Mouse (Mus musculus) limb, embryonic 12.5 days (tissue): ENCODE measurements at regions not wholly inside any gene's neighbourhood (a gene's known extent, or its start where the extent isn't known, plus 50 kb on each side); places are given as distances from the start of the nearest gene placed in this dataset.

Experiments used
- ATAC-seq: fragments of 200-750 bp; cut with Nextera tagmentation; 2 replicates; pipeline ENCODE4 v1.8.0; 2017; ENCODE audit warnings: low read depth, moderate TSS enrichment; ENCODE audit not compliant: insufficient number of reproducible peaks, insufficient read depth, low FRiP score, low TSS enrichment
- H3K27ac ChIP-seq: fragments of 300-500 bp; sonication (generic); 2 replicates; pipeline ENCODE4 v1.5.1; 2016; ENCODE audit warnings: mild to moderate bottlenecking, moderate library complexity
- H3K27me3 ChIP-seq: fragments of 300-500 bp; sonication (generic); 2 replicates; pipeline ENCODE4 v1.6.1; 2016; ENCODE audit warnings: mild to moderate bottlenecking, moderate library complexity
- H3K36me3 ChIP-seq: fragments of 300-500 bp; sonication (generic); 2 replicates; pipeline ENCODE4 v1.6.1; 2016; ENCODE audit warnings: mild to moderate bottlenecking, moderate library complexity
- H3K4me1 ChIP-seq: fragments of 300-500 bp; sonication (generic); replicated peaks from 2 replicates; pipeline ENCODE4 v1.6.1; 2016
- H3K4me2 ChIP-seq: fragments of 300-500 bp; sonication (generic); 2 replicates; pipeline ENCODE4 v1.6.1; 2016; ENCODE audit warnings: mild to moderate bottlenecking, moderate library complexity
- H3K4me3 ChIP-seq: fragments of 300-500 bp; sonication (generic); replicated peaks from 2 replicates; pipeline ENCODE4 v1.5.1; 2016; ENCODE audit warnings: mild to moderate bottlenecking
- H3K9ac ChIP-seq: fragments of 300-500 bp; sonication (generic); replicated peaks from 2 replicates; pipeline ENCODE4 v1.6.1; 2016; ENCODE audit warnings: mild to moderate bottlenecking, moderate library complexity
- H3K9me3 ChIP-seq: fragments of 300-500 bp; sonication (generic); 2 replicates; pipeline ENCODE4 v1.6.1; 2016; ENCODE audit warnings: mild to moderate bottlenecking, moderate library complexity
- WGBS: fragments of 180-500 bp; shearing (Covaris S2); methylation state at CpG from one replicate; pipeline ENCODE4 v1.1.7; 2016; 5-methylcytosine and 5-hydroxymethylcytosine counted together

- no peak overlapping the region for H3K9ac ChIP-seq
- ATAC-seq = no peak
- WGBS = 86% methylated on average over 8 of the region's 8 CpGs
- H3K4me3 ChIP-seq = no peak overlapping the region
- H3K4me2 ChIP-seq = no peak overlapping the region
- H3K9me3 ChIP-seq = no peaks in the 10 kb centered on the region
- peaks cover 4% of the 10 kb centered on the region; the same call in 1 of the 2 replicates for H3K4me1 ChIP-seq
- H3K27me3 ChIP-seq = no peaks in the 10 kb centered on the region
- no peaks in the 10 kb centered on the region for H3K36me3 ChIP-seq
- no peak overlapping the region for H3K27ac ChIP-seq
Measured at GRCm38 (mm10) chr13:47842418-47842817, 418.6 kb upstream of the Id4 start.

GRCm38 (mm10) chr13:47843011-47843410 lies 418.0 kb upstream of the Id4 start:
- WGBS = 82% methylated on average over 9 of the region's 9 CpGs
- no peak for ATAC-seq
- Histone ChIP-seq H3K4me3 (no peak overlapping the region), H3K4me2 (no peak overlapping the region), H3K27ac (no peak overlapping the region), H3K9me3 (no peaks in the 10 kb centered on the region), H3K9ac (no peak overlapping the region), H3K27me3 (no peaks in the 10 kb centered on the region), H3K36me3 (no peaks in the 10 kb centered on the region), H3K4me1 (peaks cover 4% of the 10 kb centered on the region; the same call in 1 of the 2 replicates)

GRCm38 (mm10) chr13:47843541-47844267 lies 417.3 kb upstream of the Id4 start:
- no peak overlapping the region for H3K27ac ChIP-seq

GRCm38 (mm10) chr13:47846713-47847112 lies 414.3 kb upstream of the Id4 start:
- H3K36me3 ChIP-seq = no peaks in the 10 kb centered on the region
- no peak overlapping the region for H3K27ac ChIP-seq
- H3K4me1 ChIP-seq = peaks cover 10% of the 10 kb centered on the region
- H3K9ac ChIP-seq = no peak overlapping the region
- H3K4me2 ChIP-seq = no peak overlapping the region
- H3K4me3 ChIP-seq = no peak overlapping the region
- H3K9me3 ChIP-seq = no peaks in the 10 kb centered on the region
- H3K27me3 ChIP-seq = no peaks in the 10 kb centered on the region
- no peak for ATAC-seq
- WGBS = 86% methylated on average over 3 of the region's 3 CpGs

More at GRCm38 (mm10) chr13:47843541-47844267, 417.3 kb upstream of the Id4 start:
- Histone ChIP-seq H3K27me3 (no peaks in the 10 kb centered on the region), H3K4me1 (peaks cover 9% of the 10 kb centered on the region), H3K9ac (no peak overlapping the region), H3K4me3 (no peak overlapping the region), H3K4me2 (no peak overlapping the region), H3K9me3 (no peaks in the 10 kb centered on the region), H3K36me3 (no peaks in the 10 kb centered on the region)
- WGBS = 78% methylated on average over 13 of the region's 13 CpGs
- ATAC-seq = no peak

- no peak overlapping the region for H3K9ac ChIP-seq
- H3K27ac ChIP-seq = peak overlapping the region; percentile 41; the same call in 1 of the 2 replicates
- no peaks in the 10 kb centered on the region for H3K9me3 ChIP-seq
- H3K4me2 ChIP-seq = no peak overlapping the region
- no peak overlapping the region for H3K4me3 ChIP-seq
- H3K27me3 ChIP-seq = no peaks in the 10 kb centered on the region
- H3K36me3 ChIP-seq = no peaks in the 10 kb centered on the region
- H3K4me1 ChIP-seq = peaks cover 7% of the 10 kb centered on the region
- 63% methylated on average over 11 of the region's 11 CpGs for WGBS
- ATAC-seq = no peak
Measured at GRCm38 (mm10) chr13:47848371-47849188, 412.4 kb upstream of the Id4 start.

GRCm38 (mm10) chr13:47855422-47856108 lies 405.5 kb upstream of the Id4 start:
- H3K4me1 ChIP-seq = peaks cover 23% of the 10 kb centered on the region
- H3K4me2 ChIP-seq = peak overlapping the region; percentile 49
- H3K9me3 ChIP-seq = no peaks in the 10 kb centered on the region
- peak overlapping the region; percentile 19 for H3K4me3 ChIP-seq
- peak overlapping the region; percentile 57; the same call in 1 of the 2 replicates for H3K27ac ChIP-seq
- no peaks in the 10 kb centered on the region for H3K36me3 ChIP-seq
- H3K27me3 ChIP-seq = no peaks in the 10 kb centered on the region; the same call in 1 of the 2 replicates
- 1% methylated on average over 22 of the region's 22 CpGs for WGBS
- H3K9ac ChIP-seq = peak overlapping the region; percentile 44; the same call in 1 of the 2 replicates
- no peak for ATAC-seq

- Histone ChIP-seq H3K9me3 (no peaks in the 10 kb centered on the region), H3K36me3 (no peaks in the 10 kb centered on the region), H3K4me2 (no peak overlapping the region), H3K4me3 (no peak overlapping the region), H3K27me3 (no peaks in the 10 kb centered on the region; the same call in 1 of the 2 replicates), H3K4me1 (peaks cover 23% of the 10 kb centered on the region), H3K27ac (no peak overlapping the region), H3K9ac (no peak overlapping the region)
- no peak for ATAC-seq
- WGBS = 90% methylated on average over 4 of the region's 4 CpGs
Measured at GRCm38 (mm10) chr13:47858946-47859345, 402.1 kb upstream of the Id4 start.

GRCm38 (mm10) chr13:47860316-47860715 lies 400.7 kb upstream of the Id4 start:
- no peak overlapping the region for H3K4me2 ChIP-seq
- H3K4me3 ChIP-seq = no peak overlapping the region
- H3K36me3 ChIP-seq = no peaks in the 10 kb centered on the region
- H3K27ac ChIP-seq = no peak overlapping the region
- ATAC-seq = no peak
- no peaks in the 10 kb centered on the region for H3K9me3 ChIP-seq
- peaks cover 15% of the 10 kb centered on the region for H3K4me1 ChIP-seq
- no peaks in the 10 kb centered on the region for H3K27me3 ChIP-seq
- WGBS = 61% methylated on average over 8 of the region's 8 CpGs
- H3K9ac ChIP-seq = no peak overlapping the region

- no peaks in the 10 kb centered on the region for H3K36me3 ChIP-seq
- no peaks in the 10 kb centered on the region for H3K27me3 ChIP-seq
- 52% methylated on average over 3 of the region's 3 CpGs for WGBS
- no peak overlapping the region for H3K9ac ChIP-seq
- no peak overlapping the region for H3K4me2 ChIP-seq
- no peak overlapping the region for H3K27ac ChIP-seq
- no peaks in the 10 kb centered on the region for H3K9me3 ChIP-seq
- no peak overlapping the region for H3K4me3 ChIP-seq
- H3K4me1 ChIP-seq = 0 out of 2 replicates have a peak, but pooled peaks cover 3% of the 10 kb centered on the region
- no peak for ATAC-seq
Measured at GRCm38 (mm10) chr13:47862896-47863295, 398.1 kb upstream of the Id4 start.

- 60% methylated on average over 4 of the region's 4 CpGs for WGBS
- no peak overlapping the region for H3K4me2 ChIP-seq
- H3K9me3 ChIP-seq = no peaks in the 10 kb centered on the region
Measured at GRCm38 (mm10) chr13:47868656-47869055, 392.4 kb upstream of the Id4 start.

More at GRCm38 (mm10) chr13:47868656-47869055, 392.4 kb upstream of the Id4 start:
- Histone ChIP-seq H3K4me1 (peaks cover 5% of the 10 kb centered on the region), H3K36me3 (no peaks in the 10 kb centered on the region), H3K4me3 (no peak overlapping the region), H3K27ac (no peak overlapping the region), H3K27me3 (no peaks in the 10 kb centered on the region; the same call in 1 of the 2 replicates), H3K9ac (no peak overlapping the region)
- ATAC-seq = no peak
